Mouse (Mus musculus): ENCODE measurements at regions not wholly inside any gene's neighbourhood (a gene's known extent, or its start where the extent isn't known, plus 50 kb on each side); places are given as distances from the start of the nearest gene placed in this dataset.

DNA sequence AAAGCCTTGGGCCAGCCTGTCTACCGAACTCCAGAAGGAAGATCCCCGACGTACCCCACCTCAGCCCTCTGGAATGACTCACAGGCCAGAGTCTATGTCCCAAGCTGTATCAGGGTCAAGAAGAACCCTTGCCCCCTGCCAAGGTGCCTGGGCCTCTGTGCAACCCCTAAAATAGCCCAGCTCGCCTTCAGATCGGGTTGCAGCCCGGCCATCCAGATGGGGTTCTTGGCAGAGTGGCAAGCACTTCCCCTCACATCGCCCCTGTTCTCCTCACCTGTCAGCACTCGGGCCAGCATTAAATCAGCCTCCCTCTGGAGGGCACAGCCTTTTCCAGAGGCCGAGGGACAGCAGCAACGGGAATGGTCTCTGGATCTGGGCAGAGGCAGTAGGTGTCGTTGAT, 83.2 kb upstream of the Wnt4 start:
- Histone ChIP-seq H3K9me3 (ENCODE audit: control insufficient read depth, low read length) (no peaks in the 10 kb centered on the region), H3K27me3 (ENCODE audit: control insufficient read depth, insufficient read depth, low read length) (no peaks in the 10 kb centered on the region), H3K36me3 (ENCODE audit: control insufficient read depth, insufficient read depth, low read length) (no peaks in the 10 kb centered on the region), H3K4me1 (ENCODE audit: control insufficient read depth, insufficient read depth, low read length) (0 out of 2 replicates have a peak, but pooled peaks cover 8% of the 10 kb centered on the region), H3K9ac (ENCODE audit: low read depth, low read length) (no peak overlapping the region), H3K4me2 (replicated peaks; ENCODE audit: low read depth, low read length) (no peak overlapping the region), H3K4me3 (ENCODE audit: low read length) (no peak overlapping the region), H3K27ac (ENCODE audit: low read depth, low read length) (no peak overlapping the region)
- ATAC-seq (ENCODE audit: low FRiP score, low TSS enrichment), result no peak
- 63% methylated on average over 11 of the region's 11 CpGs for WGBS

DNA sequence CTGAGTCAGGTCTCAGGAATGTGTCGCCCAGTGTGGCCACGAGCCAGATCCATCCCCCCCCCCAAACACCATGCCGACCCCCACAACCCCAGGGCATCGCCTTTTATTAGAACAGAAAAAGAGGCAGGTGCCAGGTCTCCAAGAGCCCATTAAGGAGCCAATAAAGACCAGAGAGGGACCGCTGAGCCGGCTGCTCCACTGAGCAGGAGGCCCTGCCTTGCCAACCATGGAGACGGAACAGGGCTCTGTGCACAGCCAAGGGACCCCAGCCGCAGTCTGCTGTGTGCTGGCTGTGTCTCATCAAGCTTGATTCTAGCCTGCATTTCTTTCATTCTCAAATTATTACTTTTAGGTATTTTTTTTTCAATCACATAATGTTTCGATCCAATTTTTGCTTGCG, 86.7 kb upstream of the Wnt4 start:
- no peak for ATAC-seq (ENCODE audit: low FRiP score, low TSS enrichment)
- WGBS, result 49% methylated on average over 10 of the region's 10 CpGs
- 0 out of 2 replicates have a peak, but pooled peaks cover 13% of the 10 kb centered on the region for H3K4me1 ChIP-seq (ENCODE audit: control insufficient read depth, insufficient read depth, low read length)
- H3K9me3 ChIP-seq (ENCODE audit: control insufficient read depth, low read length), result no peaks in the 10 kb centered on the region
- H3K27me3 ChIP-seq (ENCODE audit: control insufficient read depth, insufficient read depth, low read length), result no peaks in the 10 kb centered on the region; the same call in 1 of the 2 replicates
- no peak overlapping the region for H3K9ac ChIP-seq (ENCODE audit: low read depth, low read length)
- no peak overlapping the region for H3K27ac ChIP-seq (ENCODE audit: low read depth, low read length)
- H3K36me3 ChIP-seq (ENCODE audit: control insufficient read depth, insufficient read depth, low read length), result no peaks in the 10 kb centered on the region
- no peak overlapping the region for H3K4me3 ChIP-seq (ENCODE audit: low read length)
- H3K4me2 ChIP-seq (replicated peaks; ENCODE audit: low read depth, low read length), result no peak overlapping the region

DNA sequence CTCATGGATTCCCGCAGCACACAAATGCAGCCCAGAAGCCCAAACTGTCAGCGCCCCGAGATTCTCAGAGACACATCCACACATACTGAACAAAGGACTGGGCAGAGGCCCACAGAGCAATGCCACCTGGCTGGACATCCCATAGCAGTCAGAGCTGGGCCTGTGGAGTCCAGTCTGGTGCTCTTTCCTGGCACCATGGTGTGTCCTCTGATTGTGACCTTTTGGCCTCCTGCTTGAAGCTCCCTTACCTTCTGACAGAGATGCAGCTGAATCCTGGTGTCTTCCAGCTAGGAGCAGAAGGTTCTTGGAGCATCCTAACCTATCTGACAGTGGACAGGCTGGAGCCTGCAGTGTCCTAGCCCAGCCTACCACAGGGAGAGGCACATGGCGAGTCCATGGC, 87.5 kb upstream of the Wnt4 start:
- no peak for ATAC-seq (ENCODE audit: low FRiP score, low TSS enrichment)
- Histone ChIP-seq H3K27me3 (ENCODE audit: control insufficient read depth, insufficient read depth, low read length) (no peaks in the 10 kb centered on the region; the same call in 1 of the 2 replicates), H3K4me1 (ENCODE audit: control insufficient read depth, insufficient read depth, low read length) (0 out of 2 replicates have a peak, but pooled peaks cover 13% of the 10 kb centered on the region), H3K4me2 (replicated peaks; ENCODE audit: low read depth, low read length) (no peak overlapping the region), H3K36me3 (ENCODE audit: control insufficient read depth, insufficient read depth, low read length) (no peaks in the 10 kb centered on the region), H3K4me3 (ENCODE audit: low read length) (no peak overlapping the region), H3K27ac (ENCODE audit: low read depth, low read length) (no peak overlapping the region), H3K9ac (ENCODE audit: low read depth, low read length) (no peak overlapping the region), H3K9me3 (ENCODE audit: control insufficient read depth, low read length) (no peaks in the 10 kb centered on the region)
- 95% methylated on average over 4 of the region's 4 CpGs for WGBS

DNA sequence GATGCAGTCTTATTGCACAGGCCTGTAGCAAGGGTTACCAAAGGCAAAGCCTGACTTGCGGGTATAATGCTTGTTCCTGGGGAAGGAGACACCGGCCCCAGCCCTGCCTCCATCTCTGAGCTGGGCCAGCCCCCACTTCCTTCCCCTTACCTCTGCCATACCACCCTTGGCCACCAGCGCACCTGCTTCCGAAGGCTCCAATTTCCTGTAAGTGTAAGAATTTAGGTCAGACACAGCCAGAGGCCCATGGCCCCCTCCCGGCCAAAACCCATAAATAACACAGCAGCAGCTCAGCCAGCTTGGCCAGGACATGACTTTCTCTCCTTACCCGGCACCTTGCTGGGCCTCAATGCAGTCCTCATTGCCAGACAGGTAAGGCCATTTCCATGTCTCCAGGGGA, 88.2 kb upstream of the Wnt4 start:
- Histone ChIP-seq H3K27ac (ENCODE audit: low read depth, low read length) (no peak overlapping the region), H3K4me2 (replicated peaks; ENCODE audit: low read depth, low read length) (no peak overlapping the region), H3K4me3 (ENCODE audit: low read length) (no peak overlapping the region), H3K9ac (ENCODE audit: low read depth, low read length) (no peak overlapping the region), H3K4me1 (ENCODE audit: control insufficient read depth, insufficient read depth, low read length) (peaks cover 20% of the 10 kb centered on the region; the same call in 1 of the 2 replicates), H3K27me3 (ENCODE audit: control insufficient read depth, insufficient read depth, low read length) (no peaks in the 10 kb centered on the region; the same call in 1 of the 2 replicates), H3K9me3 (ENCODE audit: control insufficient read depth, low read length) (no peaks in the 10 kb centered on the region), H3K36me3 (ENCODE audit: control insufficient read depth, insufficient read depth, low read length) (no peaks in the 10 kb centered on the region)
- no peak for ATAC-seq (ENCODE audit: low FRiP score, low TSS enrichment)
- 30% methylated on average over 6 of the region's 6 CpGs for WGBS

DNA sequence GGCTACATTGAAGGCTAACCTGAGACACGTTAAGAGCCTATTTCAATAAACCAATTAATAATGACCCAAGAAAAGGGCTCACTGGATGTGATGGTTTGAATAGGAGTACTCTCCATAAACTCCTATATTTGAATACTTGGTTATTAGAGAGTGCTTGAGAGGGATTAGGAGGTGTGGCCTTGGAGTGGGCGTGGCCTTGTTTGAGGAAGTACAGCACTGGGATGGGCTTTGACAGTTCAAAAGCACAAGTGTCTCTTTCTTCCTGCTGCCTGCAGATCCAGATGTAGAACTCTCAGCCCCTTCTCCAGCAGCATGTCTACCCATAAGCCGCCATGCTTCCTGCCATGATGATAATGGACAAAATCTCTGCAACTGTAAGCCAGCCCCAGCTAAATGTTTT, 89.7 kb upstream of the Wnt4 start:
- WGBS, result 72% methylated on average over 3 of the region's 3 CpGs
- peaks cover 34% of the 10 kb centered on the region for H3K4me1 ChIP-seq (ENCODE audit: control insufficient read depth, insufficient read depth, low read length)

DNA sequence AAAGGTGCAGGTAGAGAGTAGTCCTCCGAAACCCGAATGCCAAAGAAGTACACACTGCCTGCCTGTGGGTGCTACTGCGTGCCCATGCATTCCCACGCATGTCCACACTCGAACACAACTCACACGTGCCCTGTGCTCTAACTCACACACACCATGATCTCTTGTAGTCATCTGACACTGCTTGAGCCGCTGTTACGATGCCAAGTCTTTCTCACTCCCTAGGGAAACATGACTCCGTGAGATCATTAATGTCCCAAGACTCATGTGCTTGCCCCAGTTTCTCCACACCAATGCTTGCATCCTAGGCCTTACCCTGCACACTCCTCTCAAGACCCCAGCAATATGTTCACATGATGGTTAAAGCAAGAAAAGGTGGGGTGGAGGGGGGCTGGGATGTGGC, 90.2 kb upstream of the Wnt4 start:
- H3K4me2 ChIP-seq (replicated peaks; ENCODE audit: low read depth, low read length), result no peak overlapping the region
- 63% methylated on average over 9 of the region's 9 CpGs for WGBS
- H3K4me1 ChIP-seq (ENCODE audit: control insufficient read depth, insufficient read depth, low read length), result peaks cover 38% of the 10 kb centered on the region
- no peak overlapping the region for H3K4me3 ChIP-seq (ENCODE audit: low read length)
- no peaks in the 10 kb centered on the region; the same call in 1 of the 2 replicates for H3K27me3 ChIP-seq (ENCODE audit: control insufficient read depth, insufficient read depth, low read length)
- H3K9ac ChIP-seq (ENCODE audit: low read depth, low read length), result no peak overlapping the region
- ATAC-seq (ENCODE audit: low FRiP score, low TSS enrichment), result 0 out of 2 replicates have a peak, but pooled peaks have one; percentile 11
- no peaks in the 10 kb centered on the region for H3K9me3 ChIP-seq (ENCODE audit: control insufficient read depth, low read length)
- no peak overlapping the region for H3K27ac ChIP-seq (ENCODE audit: low read depth, low read length)
- no peaks in the 10 kb centered on the region for H3K36me3 ChIP-seq (ENCODE audit: control insufficient read depth, insufficient read depth, low read length)

More for the DNA sequence above, 89.7 kb upstream of the Wnt4 start:
- H3K4me2 ChIP-seq (replicated peaks; ENCODE audit: low read depth, low read length), result no peak overlapping the region
- no peak overlapping the region for H3K4me3 ChIP-seq (ENCODE audit: low read length)
- H3K27me3 ChIP-seq (ENCODE audit: control insufficient read depth, insufficient read depth, low read length), result no peaks in the 10 kb centered on the region; the same call in 1 of the 2 replicates
- H3K9me3 ChIP-seq (ENCODE audit: control insufficient read depth, low read length), result no peaks in the 10 kb centered on the region
- no peak overlapping the region for H3K9ac ChIP-seq (ENCODE audit: low read depth, low read length)
- no peak overlapping the region for H3K27ac ChIP-seq (ENCODE audit: low read depth, low read length)
- no peaks in the 10 kb centered on the region for H3K36me3 ChIP-seq (ENCODE audit: control insufficient read depth, insufficient read depth, low read length)
- no peak for ATAC-seq (ENCODE audit: low FRiP score, low TSS enrichment)

DNA sequence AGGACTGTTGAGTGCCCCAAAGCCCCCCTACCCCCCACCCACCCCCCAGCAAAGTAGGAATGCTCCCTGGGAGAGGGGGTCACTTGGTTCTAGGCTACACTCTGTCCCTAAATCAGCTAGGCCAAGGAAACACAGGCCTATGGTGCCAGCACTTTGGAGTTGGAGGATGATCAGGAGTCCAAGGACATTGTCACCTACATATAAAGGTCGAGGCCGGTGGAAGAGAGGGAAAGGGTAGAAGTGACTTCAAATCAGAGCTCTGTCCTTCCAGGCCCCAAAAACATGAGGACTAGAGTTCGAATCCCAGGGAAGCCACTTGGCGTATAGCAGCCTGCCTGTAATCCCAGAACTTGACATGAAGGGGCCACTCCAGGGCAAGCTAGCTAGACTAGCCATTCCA, 92.3 kb upstream of the Wnt4 start:
- Histone ChIP-seq H3K36me3 (ENCODE audit: control insufficient read depth, insufficient read depth, low read length) (no peaks in the 10 kb centered on the region), H3K4me1 (ENCODE audit: control insufficient read depth, insufficient read depth, low read length) (peaks cover 33% of the 10 kb centered on the region), H3K27me3 (ENCODE audit: control insufficient read depth, insufficient read depth, low read length) (no peaks in the 10 kb centered on the region; the same call in 1 of the 2 replicates), H3K9ac (ENCODE audit: low read depth, low read length) (no peak overlapping the region), H3K4me3 (ENCODE audit: low read length) (no peak overlapping the region), H3K9me3 (ENCODE audit: control insufficient read depth, low read length) (no peaks in the 10 kb centered on the region), H3K27ac (ENCODE audit: low read depth, low read length) (no peak overlapping the region), H3K4me2 (replicated peaks; ENCODE audit: low read depth, low read length) (no peak overlapping the region)
- 92% methylated on average over 4 of the region's 4 CpGs for WGBS
- ATAC-seq (ENCODE audit: low FRiP score, low TSS enrichment), result no peak

DNA sequence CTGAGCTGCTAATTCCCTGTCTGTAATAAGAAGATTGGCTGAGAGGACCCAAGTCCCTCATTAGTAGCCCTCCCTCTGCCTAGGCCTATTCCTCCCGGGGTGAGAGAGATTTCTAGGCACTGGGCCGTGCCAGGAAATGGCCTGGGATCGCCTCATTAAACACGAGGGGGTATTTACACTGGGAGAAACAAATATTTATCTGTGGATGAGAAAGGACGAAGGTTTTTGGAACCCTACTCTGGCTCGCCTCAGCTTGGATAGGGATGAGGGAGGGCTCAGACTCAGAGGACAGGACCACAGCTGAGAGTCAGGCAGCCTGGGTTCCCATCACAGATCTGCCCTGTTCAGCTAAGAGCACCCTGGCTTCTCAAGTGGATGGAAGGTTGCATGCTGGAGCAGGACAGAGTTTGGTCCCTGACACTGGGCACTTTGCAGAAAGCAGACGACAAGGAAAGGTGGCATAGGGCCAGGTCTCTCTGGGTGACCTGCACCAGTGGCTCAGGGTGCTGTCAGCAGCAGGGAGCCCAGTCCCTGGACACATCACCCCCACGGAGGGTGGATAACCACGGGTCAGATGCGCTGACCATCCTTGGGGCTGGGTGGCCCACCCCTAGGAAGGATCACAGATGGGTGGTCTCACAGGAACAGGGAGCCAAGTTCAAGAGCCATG, 94.0 kb upstream of the Wnt4 start:
- H3K9ac ChIP-seq (ENCODE audit: low read depth, low read length), result no peak overlapping the region
- H3K36me3 ChIP-seq (ENCODE audit: control insufficient read depth, insufficient read depth, low read length), result no peaks in the 10 kb centered on the region
- no peak overlapping the region for H3K4me3 ChIP-seq (ENCODE audit: low read length)
- peak; percentile 61 for ATAC-seq (ENCODE audit: low FRiP score, low TSS enrichment)
- peaks cover 30% of the 10 kb centered on the region for H3K4me1 ChIP-seq (ENCODE audit: control insufficient read depth, insufficient read depth, low read length)
- WGBS, result 36% methylated on average over 10 of the region's 10 CpGs
- peak overlapping the region; percentile 42; the same call in 1 of the 2 replicates for H3K27ac ChIP-seq (ENCODE audit: low read depth, low read length)
- H3K27me3 ChIP-seq (ENCODE audit: control insufficient read depth, insufficient read depth, low read length), result no peaks in the 10 kb centered on the region; the same call in 1 of the 2 replicates
- H3K9me3 ChIP-seq (ENCODE audit: control insufficient read depth, low read length), result no peaks in the 10 kb centered on the region
- no peak overlapping the region for H3K4me2 ChIP-seq (replicated peaks; ENCODE audit: low read depth, low read length)

DNA sequence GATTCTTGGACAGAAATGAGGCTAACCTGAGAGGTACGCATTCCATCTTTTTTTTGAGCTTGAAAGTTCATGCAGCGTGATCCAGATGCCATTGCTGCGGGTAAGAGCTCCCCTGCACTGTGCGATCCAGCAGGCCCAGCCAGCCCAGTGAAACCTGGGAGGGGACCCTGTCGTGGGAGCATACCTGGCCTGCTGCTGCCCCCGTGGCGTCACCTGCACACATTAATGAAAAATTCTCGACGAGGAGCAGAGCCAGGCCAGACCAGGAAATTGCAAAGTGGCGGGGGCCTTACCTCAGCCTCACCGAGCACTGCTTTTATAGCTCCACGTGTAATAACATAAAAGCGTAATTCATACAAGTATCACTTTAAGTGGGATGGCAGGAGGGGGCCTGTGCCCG, 94.7 kb upstream of the Wnt4 start:
- Histone ChIP-seq H3K27ac (ENCODE audit: low read depth, low read length) (peak overlapping the region; percentile 42; the same call in 1 of the 2 replicates), H3K9me3 (ENCODE audit: control insufficient read depth, low read length) (no peaks in the 10 kb centered on the region)
- no peak for ATAC-seq (ENCODE audit: low FRiP score, low TSS enrichment)

More for the DNA sequence above, 94.7 kb upstream of the Wnt4 start:
- Histone ChIP-seq H3K36me3 (ENCODE audit: control insufficient read depth, insufficient read depth, low read length) (no peaks in the 10 kb centered on the region), H3K9ac (ENCODE audit: low read depth, low read length) (no peak overlapping the region), H3K27me3 (ENCODE audit: control insufficient read depth, insufficient read depth, low read length) (no peaks in the 10 kb centered on the region; the same call in 1 of the 2 replicates), H3K4me3 (ENCODE audit: low read length) (no peak overlapping the region), H3K4me1 (ENCODE audit: control insufficient read depth, insufficient read depth, low read length) (peaks cover 30% of the 10 kb centered on the region), H3K4me2 (replicated peaks; ENCODE audit: low read depth, low read length) (no peak overlapping the region)
- WGBS, result 56% methylated on average over 14 of the region's 14 CpGs
